Mouse (Mus musculus) forebrain, embryonic 11.5 days (tissue): ENCODE measurements around the gene Ppp1r37. TPM values are rescaled to one million over a fixed set of nuclear protein-coding genes. Genes with fewer than 3 reads are reported as not detected.

Experiments used
- ATAC-seq: fragments of 200-750 bp; cut with Nextera tagmentation; replicated peaks from 2 replicates; pipeline ENCODE4 v1.8.0; 2017; ENCODE audit warnings: moderate TSS enrichment; ENCODE audit not compliant: low FRiP score
- DNase-seq: peaks from one replicate; pipeline ENCODE4 v3.0.0-alpha.2; 2017; ENCODE audit warnings: low spot score
- H3K27ac ChIP-seq: fragments of 300-500 bp; sonication (generic); 2 replicates; pipeline ENCODE4 v1.5.1; 2014; ENCODE audit warnings: low read depth, low read length
- H3K27me3 ChIP-seq: fragments of 300-500 bp; sonication (generic); 2 replicates; pipeline ENCODE4 v1.6.1; 2014; ENCODE audit warnings: mild to moderate bottlenecking, low read length, mixed read lengths; ENCODE audit not compliant: control insufficient read depth, insufficient read depth
- H3K36me3 ChIP-seq: fragments of 300-500 bp; sonication (generic); 2 replicates; pipeline ENCODE4 v1.6.1; 2014; ENCODE audit warnings: mild to moderate bottlenecking, low read length, moderate library complexity, mixed read lengths; ENCODE audit not compliant: control insufficient read depth, insufficient read depth
- H3K4me1 ChIP-seq: fragments of 300-500 bp; sonication (generic); replicated peaks from 2 replicates; pipeline ENCODE4 v1.6.1; 2014; ENCODE audit warnings: low read length, mixed read lengths; ENCODE audit not compliant: control insufficient read depth, insufficient read depth
- H3K4me2 ChIP-seq: fragments of 300-500 bp; sonication (generic); 2 replicates; pipeline ENCODE4 v1.6.1; 2014; ENCODE audit warnings: low read depth, mild to moderate bottlenecking, low read length, moderate library complexity, mixed read lengths; ENCODE audit not compliant: severe bottlenecking
- H3K4me3 ChIP-seq: fragments of 300-500 bp; sonication (generic); 2 replicates; pipeline ENCODE4 v1.5.1; 2014; ENCODE audit warnings: low read depth, low read length
- H3K9ac ChIP-seq: fragments of 300-500 bp; sonication (generic); 2 replicates; pipeline ENCODE4 v1.6.1; 2014; ENCODE audit warnings: low read length
- H3K9me3 ChIP-seq: fragments of 300-500 bp; sonication (generic); 2 replicates; pipeline ENCODE4 v1.6.1; 2016; ENCODE audit warnings: low read length, mixed read lengths; ENCODE audit not compliant: control insufficient read depth
- WGBS: fragments of 180-500 bp; shearing (Covaris S2); extraction: QIAGEN DNeasy Blood & Tissue Kit; methylation state at CpG from one replicate; pipeline ENCODE4 v1.1.7; 2014; 5-methylcytosine and 5-hydroxymethylcytosine counted together
- polyA plus RNA-seq: library from polyadenylated mRNA; unstranded; fragments of >200 nt; fragmentation: Nextera tagmentation; extraction: Ambion mirVana; gene quantifications from 2 replicates; pipeline ENCODE4 v1.2.1, GENCODE M21; 2014

Ppp1r37 gene
- polyA plus RNA-seq, 1 experiment from 2014 or later: 5.1 TPM

DNA sequence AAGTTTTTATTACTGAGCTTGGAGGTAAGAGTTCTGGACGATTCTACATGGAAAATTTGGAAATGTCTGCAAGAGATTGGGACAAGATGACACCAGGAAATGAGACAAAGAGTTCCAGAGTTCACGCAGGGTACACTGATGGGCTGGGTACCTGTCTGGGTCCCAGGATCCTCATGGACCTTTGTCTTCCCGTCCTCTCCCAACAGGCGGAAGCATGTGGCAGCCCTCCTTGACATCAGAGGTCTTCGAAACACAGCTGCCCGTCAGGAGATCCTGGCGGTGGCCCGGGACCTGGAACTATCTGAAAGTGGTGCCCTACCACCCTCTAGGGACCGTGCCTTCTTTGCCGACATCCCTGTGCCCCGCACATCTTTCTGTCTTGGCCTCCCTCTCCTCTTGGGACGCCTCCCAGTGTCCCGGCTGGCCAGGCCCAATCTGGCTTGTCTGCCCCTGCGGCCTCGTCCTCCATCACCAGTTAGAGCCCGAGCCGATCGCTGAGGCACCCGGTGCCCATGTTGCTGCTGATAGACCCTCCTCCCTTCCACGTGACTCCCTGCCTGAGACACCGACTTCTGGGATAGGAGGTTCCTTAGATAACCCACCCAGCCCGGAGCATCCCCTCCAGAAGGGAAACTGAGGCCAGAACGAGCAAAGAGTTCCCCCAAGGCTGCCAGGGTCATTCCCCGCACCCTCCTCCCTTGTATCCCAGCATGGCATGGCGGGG is 68.0 kb downstream of the Ppp1r37 start:
- Histone ChIP-seq H3K9me3 (no peaks in the 10 kb centered on the region), H3K27me3 (peaks cover 24% of the 10 kb centered on the region), H3K4me3 (no peak overlapping the region), H3K36me3 (no peaks in the 10 kb centered on the region), H3K4me2 (no peak overlapping the region), H3K4me1 (no peaks in the 10 kb centered on the region; the same call in 1 of the 2 replicates), H3K9ac (no peak overlapping the region), H3K27ac (no peak overlapping the region)
- ATAC-seq (no peak), DNase-seq (no peak)
- WGBS: 86% methylated on average over 25 of the region's 25 CpGs

GRCm38 (mm10) chr7:19491731-19492130 is 71.1 kb downstream of the Ppp1r37 start:
- DNase-seq: no peak
- 2% methylated on average over 26 of the region's 26 CpGs for WGBS
- Histone ChIP-seq H3K27me3 (peaks cover 46% of the 10 kb centered on the region), H3K4me1 (no peaks in the 10 kb centered on the region; the same call in none of the 2 replicates), H3K9ac (no peak overlapping the region; the same call in 1 of the 2 replicates), H3K9me3 (no peaks in the 10 kb centered on the region), H3K36me3 (no peaks in the 10 kb centered on the region), H3K4me2 (peak overlapping the region; percentile 31; the same call in 1 of the 2 replicates), H3K4me3 (no peak overlapping the region; the same call in 1 of the 2 replicates), H3K27ac (no peak overlapping the region)
- no peak for ATAC-seq

GRCm38 (mm10) chr7:19489525-19489924 is 73.4 kb downstream of the Ppp1r37 start:
- no peak for ATAC-seq
- no peaks in the 10 kb centered on the region; the same call in none of the 2 replicates for H3K4me1 ChIP-seq
- no peak overlapping the region; the same call in 1 of the 2 replicates for H3K9ac ChIP-seq
- peaks cover 46% of the 10 kb centered on the region for H3K27me3 ChIP-seq
- no peak for DNase-seq
- no peaks in the 10 kb centered on the region for H3K36me3 ChIP-seq
- 2% methylated on average over 31 of the region's 31 CpGs for WGBS
- H3K4me3 ChIP-seq: peak overlapping the region; percentile 15
- H3K9me3 ChIP-seq: no peaks in the 10 kb centered on the region
- H3K27ac ChIP-seq: no peak overlapping the region
- H3K4me2 ChIP-seq: 0 out of 2 replicates have a peak overlapping the region, but pooled peaks have one; percentile 21

DNA sequence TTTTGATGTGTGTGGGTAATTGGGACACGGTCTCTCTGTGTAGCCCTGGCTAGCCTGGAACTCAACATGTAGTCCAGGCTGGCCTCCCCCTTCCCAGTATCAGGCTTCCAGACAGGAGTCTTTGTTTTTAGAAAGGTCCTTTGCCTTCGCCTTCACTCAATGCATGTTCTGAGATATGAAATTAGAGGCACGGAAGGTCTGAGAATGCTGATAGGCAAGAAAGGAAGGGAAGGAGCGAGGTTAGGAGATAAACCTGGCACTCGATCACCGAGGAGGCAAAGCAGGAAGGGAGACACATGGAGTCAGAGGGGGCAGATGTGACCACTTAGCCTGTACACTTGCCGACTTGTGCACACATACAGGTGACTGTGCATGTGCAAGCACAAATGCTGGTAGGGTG is 76.3 kb downstream of the Ppp1r37 start:
- Histone ChIP-seq H3K27me3 (peaks cover 39% of the 10 kb centered on the region), H3K4me3 (no peak overlapping the region), H3K36me3 (no peaks in the 10 kb centered on the region), H3K9me3 (no peaks in the 10 kb centered on the region), H3K27ac (no peak overlapping the region), H3K9ac (no peak overlapping the region), H3K4me2 (no peak overlapping the region), H3K4me1 (no peaks in the 10 kb centered on the region; the same call in none of the 2 replicates)
- 91% methylated on average over 7 of the region's 7 CpGs for WGBS
- DNase-seq (no peak), ATAC-seq (no peak)

DNA sequence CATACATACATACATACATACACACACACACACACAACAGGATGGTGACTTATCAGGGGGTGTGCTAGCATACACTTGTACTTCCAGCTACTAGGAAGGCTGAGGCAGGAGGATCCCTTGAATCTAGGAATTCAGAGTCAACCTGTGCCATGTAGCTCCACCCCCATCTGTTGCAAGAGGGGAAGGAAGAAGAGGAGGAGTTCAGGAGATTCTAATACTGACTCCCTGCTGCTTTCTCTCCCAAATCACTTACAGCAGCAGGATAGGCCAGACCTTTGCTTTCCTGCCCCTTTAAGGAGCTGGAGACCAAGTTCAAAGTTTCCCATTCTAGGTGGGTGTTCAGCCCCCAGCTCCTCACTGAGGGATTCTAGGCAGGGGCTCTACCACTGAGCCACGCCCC is 77.4 kb downstream of the Ppp1r37 start:
- H3K27me3 ChIP-seq: peaks cover 28% of the 10 kb centered on the region
- WGBS: 100% methylated on average over 1 of the region's 1 CpGs
- H3K9me3 ChIP-seq: no peaks in the 10 kb centered on the region
- no peak for ATAC-seq
- H3K4me1 ChIP-seq: no peaks in the 10 kb centered on the region; the same call in 1 of the 2 replicates
- DNase-seq: no peak
- H3K9ac ChIP-seq: no peak overlapping the region
- no peaks in the 10 kb centered on the region for H3K36me3 ChIP-seq
- H3K4me3 ChIP-seq: no peak overlapping the region
- no peak overlapping the region for H3K4me2 ChIP-seq
- H3K27ac ChIP-seq: no peak overlapping the region

DNA sequence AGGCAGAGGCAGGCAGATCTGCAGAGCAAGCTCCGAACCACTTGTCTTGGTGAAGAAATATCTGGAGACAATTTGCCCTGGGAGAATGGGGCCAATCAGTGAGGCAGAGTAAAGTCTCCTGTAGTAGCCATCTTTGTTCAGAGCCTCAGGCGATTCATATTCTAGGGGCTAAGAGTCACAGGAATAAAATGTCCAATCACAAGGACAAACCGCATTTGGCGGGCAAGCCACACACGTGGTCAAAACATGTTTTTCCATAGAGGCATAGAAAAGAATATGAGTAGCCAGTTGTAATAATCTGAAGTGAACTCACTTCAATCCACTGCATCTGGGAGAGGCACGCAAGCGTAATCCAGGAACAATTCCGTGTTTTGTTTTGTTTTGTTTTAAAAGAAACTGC is 79.6 kb downstream of the Ppp1r37 start:
- H3K4me3 ChIP-seq: no peak overlapping the region
- H3K9me3 ChIP-seq: no peaks in the 10 kb centered on the region
- no peak for ATAC-seq
- no peak for DNase-seq
- no peak overlapping the region for H3K4me2 ChIP-seq
- H3K27ac ChIP-seq: no peak overlapping the region
- no peak overlapping the region for H3K9ac ChIP-seq
- WGBS: 83% methylated on average over 8 of the region's 8 CpGs
- H3K4me1 ChIP-seq: no peaks in the 10 kb centered on the region
- peaks cover 8% of the 10 kb centered on the region; the same call in 1 of the 2 replicates for H3K27me3 ChIP-seq
- no peaks in the 10 kb centered on the region for H3K36me3 ChIP-seq

Other genes with a start within 250 kb of the Ppp1r37 start
- gene Ercc1, start 218.3 kb downstream of the Ppp1r37 start, polyA plus RNA-seq: 94.4 and 100 TPM in 2 replicates
- gene Cd3eap, start 203.6 kb downstream of the Ppp1r37 start, polyA plus RNA-seq: 23.2 and 24.0 TPM in 2 replicates
- gene Ppp1r13l, start 203.3 kb downstream of the Ppp1r37 start, polyA plus RNA-seq: 5.8 and 6.4 TPM in 2 replicates
- gene Ercc2, start 181.1 kb downstream of the Ppp1r37 start, polyA plus RNA-seq: 18.2 and 25.2 TPM in 2 replicates
- 2.0 and 2.8 TPM in 2 replicates for gene Klc3, start 159.0 kb downstream of the Ppp1r37 start, polyA plus RNA-seq
- gene Ckm, start 158.3 kb downstream of the Ppp1r37 start, polyA plus RNA-seq: not detected in 2 replicates
- 11.0 and 13.2 TPM in 2 replicates for gene Mark4, start 104.3 kb downstream of the Ppp1r37 start, polyA plus RNA-seq
- 1.2 and 1.4 TPM in 2 replicates for gene Exoc3l2, start 99.7 kb downstream of the Ppp1r37 start, polyA plus RNA-seq
- 2.9 and 4.5 TPM in 2 replicates for gene Bloc1s3, start 54.7 kb downstream of the Ppp1r37 start, polyA plus RNA-seq
- 43.7 and 54.1 TPM in 2 replicates for gene Trappc6a, start 54.7 kb downstream of the Ppp1r37 start, polyA plus RNA-seq
- 0.11 TPM in 1 of 2 replicates, not detected in the other for gene Nkpd1, start 45.2 kb downstream of the Ppp1r37 start, polyA plus RNA-seq
- 0.40 and 0.47 TPM in 2 replicates for gene Zfp296, start 14.2 kb upstream of the Ppp1r37 start, polyA plus RNA-seq
- 151 and 156 TPM in 2 replicates for gene Gemin7, start 14.5 kb upstream of the Ppp1r37 start, polyA plus RNA-seq
- gene Clasrp, start 41.4 kb upstream of the Ppp1r37 start, polyA plus RNA-seq: 59.7 and 64.1 TPM in 2 replicates
- 2.9 and 3.7 TPM in 2 replicates for gene Relb, start 66.4 kb upstream of the Ppp1r37 start, polyA plus RNA-seq
- gene Clptm1, start 102.0 kb upstream of the Ppp1r37 start, polyA plus RNA-seq: 89.1 and 92.0 TPM in 2 replicates
- gene Apoc2, start 114.9 kb upstream of the Ppp1r37 start, polyA plus RNA-seq: not detected in 2 replicates
- not detected in 2 replicates for gene Gm44805, start 118.3 kb upstream of the Ppp1r37 start, polyA plus RNA-seq
- gene Apoc4, start 118.4 kb upstream of the Ppp1r37 start, polyA plus RNA-seq: not detected in 2 replicates
- gene Apoc1, start 129.6 kb upstream of the Ppp1r37 start, polyA plus RNA-seq: 1.00 and 2.0 TPM in 2 replicates
- gene Apoe, start 136.1 kb upstream of the Ppp1r37 start, polyA plus RNA-seq: 125 and 152 TPM in 2 replicates
- gene Tomm40, start 152.4 kb upstream of the Ppp1r37 start, polyA plus RNA-seq: 160 and 171 TPM in 2 replicates
- 56.0 and 59.2 TPM in 2 replicates for gene Nectin2, start 187.4 kb upstream of the Ppp1r37 start, polyA plus RNA-seq
- 17.6 and 21.5 TPM in 2 replicates for gene Bcam, start 207.9 kb upstream of the Ppp1r37 start, polyA plus RNA-seq
- 0.28 and 0.84 TPM in 2 replicates for gene Cblc, start 233.7 kb upstream of the Ppp1r37 start, polyA plus RNA-seq